Mouse (Mus musculus): ENCODE data around the gene Ptprn2.

- no peak for TF ChIP-seq CTCF (IDR thresholded peaks at IDR 0.05; ENCODE audit: low read depth, low read length)
- no peak for TF ChIP-seq TAL1 (conservative IDR thresholded peaks at IDR 0.05; ENCODE audit: low read depth, low read length)
- no peak for TF ChIP-seq POLR2AphosphoS5 (IDR thresholded peaks at IDR 0.05; ENCODE audit: insufficient replicate concordance, low read depth, low read length)
- no peak for TF ChIP-seq GATA1 (IDR thresholded peaks at IDR 0.05; ENCODE audit: borderline replicate concordance, low read length)
- no peak for TF ChIP-seq GATA2 (IDR thresholded peaks at IDR 0.05; ENCODE audit: borderline replicate concordance, low read depth, low read length)
These were observed 334.3 kb downstream of the Ptprn2 start for GRCm38 (mm10) chr12:116819836-116820235.
